Mouse (Mus musculus): ENCODE results near the gene Gm48551. TPM values are rescaled to one million over a fixed set of nuclear protein-coding genes. Genes with fewer than 3 reads are reported as not detected.

Gene Gm48551
- polyA plus RNA-seq, 1 experiment from 2014 or later = 2.6 TPM

DNA sequence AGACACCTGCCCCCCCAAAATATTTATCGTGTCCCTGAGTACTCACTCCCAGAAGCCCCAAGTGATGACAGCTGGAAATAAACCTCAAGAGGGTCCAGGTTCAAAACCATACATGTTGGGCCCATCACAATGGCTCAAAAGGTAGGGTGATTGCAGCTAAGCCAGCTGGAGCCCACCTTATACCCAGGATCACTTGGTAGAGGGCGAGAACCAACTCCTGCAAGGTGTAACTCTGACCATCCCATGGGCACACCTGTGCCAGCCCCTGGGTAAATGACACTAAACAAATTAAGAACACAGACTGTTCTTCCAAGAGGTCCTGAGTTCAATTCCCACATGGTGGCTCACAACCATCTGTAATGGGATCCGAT is 5.1 kb upstream of the Gm48551 start:
- WGBS = 60% methylated on average over 3 of the region's 3 CpGs
- Histone ChIP-seq H3K4me3 (peak overlapping the region; percentile 92), H3K9me3 (no peaks in the 10 kb centered on the region), H3K36me3 (replicated peaks) (peaks cover 24% of the 10 kb centered on the region), H3K4me1 (peaks cover 30% of the 10 kb centered on the region), H3K27me3 (ENCODE audit: poor library complexity, severe bottlenecking) (no peaks in the 10 kb centered on the region), H3K27ac (peak overlapping the region; percentile 98)
- no peak for DNase-seq (ENCODE audit: extremely low spot score, low spot score)

DNA sequence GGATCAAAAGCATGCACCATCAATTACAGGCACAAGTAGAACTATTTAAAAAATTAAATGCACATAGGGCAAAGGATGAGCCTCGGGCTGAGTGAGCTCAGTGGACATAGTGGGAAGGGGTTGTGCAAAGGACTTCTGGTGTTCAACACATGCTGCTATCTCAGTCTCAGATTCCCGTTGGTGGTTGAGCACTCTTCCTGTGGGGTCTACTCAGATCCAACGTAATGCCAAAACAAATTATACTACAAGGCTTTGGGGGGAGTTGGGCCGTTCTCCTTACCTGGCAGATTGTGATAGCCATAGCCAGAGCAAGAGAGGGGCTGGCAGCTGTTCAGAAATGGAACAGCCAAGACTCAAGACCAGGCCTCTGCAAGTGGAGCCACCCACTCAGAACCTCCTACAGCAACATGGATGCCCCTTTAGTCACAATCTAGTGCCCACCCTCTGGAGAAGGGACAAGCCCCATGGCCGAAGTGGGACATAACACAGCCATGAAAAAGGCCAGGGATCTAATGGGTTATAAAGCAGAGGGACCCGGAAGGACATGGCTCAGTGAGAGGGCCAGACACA is 4.4 kb upstream of the Gm48551 start:
- WGBS = 93% methylated on average over 6 of the region's 6 CpGs
- Histone ChIP-seq H3K27me3 (ENCODE audit: poor library complexity, severe bottlenecking) (no peaks in the 10 kb centered on the region), H3K36me3 (replicated peaks) (peaks cover 17% of the 10 kb centered on the region), H3K4me3 (peak overlapping the region; percentile 92; the same call in 1 of the 2 replicates), H3K4me1 (peaks cover 34% of the 10 kb centered on the region), H3K9me3 (no peaks in the 10 kb centered on the region), H3K27ac (peak overlapping the region; percentile 98)
- no peak for DNase-seq (ENCODE audit: extremely low spot score, low spot score)

GRCm38 (mm10) chr10:81382039-81382438 is 2.2 kb upstream of the Gm48551 start:
- Histone ChIP-seq H3K4me3 (no peak overlapping the region), H3K36me3 (replicated peaks) (peaks cover 16% of the 10 kb centered on the region)
- WGBS = 87% methylated on average over 5 of the region's 5 CpGs

DNA sequence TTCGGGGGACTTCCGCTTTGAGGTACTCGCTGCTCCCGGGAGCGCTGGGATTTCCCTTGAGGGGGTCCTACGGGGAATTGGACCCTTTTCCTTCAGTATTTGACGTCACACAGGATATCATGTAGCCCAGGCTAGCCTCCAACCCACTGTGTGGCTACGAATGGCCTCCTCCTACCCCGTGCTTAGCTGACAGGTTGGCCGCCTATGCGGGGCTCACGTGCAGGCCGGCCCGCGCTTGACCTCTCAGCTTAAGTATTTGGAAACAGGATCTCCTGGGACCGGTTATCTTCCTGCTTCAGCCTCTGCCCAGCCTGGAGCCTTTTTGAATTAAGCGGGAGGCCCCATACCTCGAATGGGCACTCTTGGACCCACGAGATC is 328 bp downstream of the Gm48551 start:
- no peak for DNase-seq (ENCODE audit: extremely low spot score, low spot score)
- Histone ChIP-seq H3K27ac (peak overlapping the region; percentile 88), H3K27me3 (ENCODE audit: poor library complexity, severe bottlenecking) (no peaks in the 10 kb centered on the region), H3K9me3 (no peaks in the 10 kb centered on the region), H3K4me1 (peaks cover 23% of the 10 kb centered on the region), H3K36me3 (replicated peaks) (peaks cover 40% of the 10 kb centered on the region), H3K4me3 (peak overlapping the region; percentile 87)
- WGBS = under 1% methylated on average over 19 of the region's 19 CpGs

More at GRCm38 (mm10) chr10:81382039-81382438, 2.2 kb upstream of the Gm48551 start:
- no peak for DNase-seq (ENCODE audit: extremely low spot score, low spot score)
- peaks cover 29% of the 10 kb centered on the region for H3K4me1 ChIP-seq
- H3K9me3 ChIP-seq = no peaks in the 10 kb centered on the region
- H3K27ac ChIP-seq = no peak overlapping the region
- H3K27me3 ChIP-seq (ENCODE audit: poor library complexity, severe bottlenecking) = no peaks in the 10 kb centered on the region

- H3K9me3 ChIP-seq = no peaks in the 10 kb centered on the region
- H3K4me3 ChIP-seq = peak overlapping the region; percentile 87
- H3K4me1 ChIP-seq = peaks cover 29% of the 10 kb centered on the region
Observed at GRCm38 (mm10) chr10:81385603-81386306, 1.5 kb downstream of the Gm48551 start.

DNA sequence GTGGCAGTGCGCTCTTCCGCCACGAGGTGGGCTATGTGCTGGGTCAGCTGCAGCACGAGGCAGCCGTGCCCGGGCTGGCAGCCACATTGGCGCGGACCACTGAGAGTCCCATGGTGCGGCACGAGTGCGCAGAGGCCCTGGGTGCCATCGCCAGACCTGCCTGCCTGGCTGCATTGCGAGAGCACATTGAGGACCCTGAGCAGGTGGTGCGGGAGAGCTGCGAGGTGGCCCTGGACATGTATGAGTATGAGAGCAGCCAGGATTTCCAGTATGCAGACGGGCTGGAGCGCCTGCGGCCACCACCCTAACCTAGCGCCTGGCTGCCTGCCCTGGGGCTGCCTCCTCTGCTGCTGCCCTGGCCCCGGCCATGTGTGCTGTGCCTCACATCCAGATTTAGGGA is 3.5 kb downstream of the Gm48551 start:
- 95% methylated on average over 20 of the region's 20 CpGs for WGBS
- Histone ChIP-seq H3K4me1 (peaks cover 34% of the 10 kb centered on the region), H3K27ac (no peak overlapping the region), H3K36me3 (replicated peaks) (peaks cover 48% of the 10 kb centered on the region), H3K9me3 (no peaks in the 10 kb centered on the region), H3K4me3 (0 out of 2 replicates have a peak overlapping the region, but pooled peaks have one; percentile 13), H3K27me3 (ENCODE audit: poor library complexity, severe bottlenecking) (0 out of 2 replicates have a peak, but pooled peaks cover 3% of the 10 kb centered on the region)
- no peak for DNase-seq (ENCODE audit: extremely low spot score, low spot score)

More at GRCm38 (mm10) chr10:81385603-81386306, 1.5 kb downstream of the Gm48551 start:
- H3K27me3 ChIP-seq (ENCODE audit: poor library complexity, severe bottlenecking) = no peaks in the 10 kb centered on the region
- no peak overlapping the region for H3K27ac ChIP-seq
- no peak for DNase-seq (ENCODE audit: extremely low spot score, low spot score)
- H3K36me3 ChIP-seq (replicated peaks) = peaks cover 44% of the 10 kb centered on the region
- 89% methylated on average over 22 of the region's 22 CpGs for WGBS

DNA sequence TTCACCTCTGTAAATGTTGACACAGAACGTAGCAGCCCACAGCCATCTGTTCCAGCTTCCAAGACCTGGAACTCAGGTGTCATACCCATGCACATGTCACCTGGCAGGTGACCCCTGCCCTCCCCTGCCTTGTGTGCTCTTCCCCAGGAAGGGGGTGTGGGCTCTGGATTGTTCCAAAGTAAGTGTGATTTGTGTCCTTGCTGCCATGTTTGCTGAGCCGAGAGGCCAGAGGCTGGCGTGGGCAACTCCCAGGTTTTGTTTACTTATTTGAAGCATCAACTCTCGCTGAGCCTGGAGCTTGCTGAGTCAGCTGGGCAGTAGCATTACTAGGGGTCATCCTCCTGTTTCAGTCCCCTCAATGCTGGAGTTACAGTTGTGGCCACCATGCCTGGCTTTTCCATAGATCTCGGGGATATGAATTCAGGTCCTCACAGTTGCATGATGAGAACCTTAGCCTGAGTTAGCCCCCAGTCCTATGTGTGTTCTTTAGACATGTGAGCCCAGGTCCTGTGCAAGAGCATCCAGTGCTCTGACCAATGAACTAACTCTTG is 4.3 kb downstream of the Gm48551 start, which contains the start of gene Gm48552:
Gm48552 (plus strand) TSS at position 501 of the 551 bp plus-strand sequence.
- H3K36me3 ChIP-seq (replicated peaks) = peaks cover 48% of the 10 kb centered on the region
- H3K27ac ChIP-seq = 0 out of 2 replicates have a peak within 1 kb of the TSS, but pooled peaks have one; percentile 21

DNA sequence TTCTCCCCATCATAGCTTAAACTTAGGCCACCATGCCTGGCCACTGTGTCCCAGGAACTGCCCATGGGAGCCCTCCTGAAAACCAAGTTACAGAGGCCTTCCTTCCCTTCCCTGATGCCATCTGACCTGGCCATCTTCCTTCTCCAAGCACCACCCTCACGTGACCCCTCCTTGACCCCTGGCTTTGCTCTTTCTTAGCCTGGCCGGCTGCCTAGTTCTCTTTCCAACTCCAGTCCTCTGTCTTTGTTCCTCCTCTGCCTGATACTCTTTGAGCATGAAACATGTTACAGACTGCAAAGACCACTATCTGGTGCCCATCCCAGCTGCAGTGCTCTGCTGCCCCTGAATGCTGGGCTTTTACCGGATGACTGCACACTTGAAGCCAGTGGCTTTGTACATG is 5.1 kb downstream of the Gm48551 start:
- peaks cover 48% of the 10 kb centered on the region for H3K36me3 ChIP-seq (replicated peaks)
- no peak overlapping the region for H3K4me3 ChIP-seq
- no peak for DNase-seq (ENCODE audit: extremely low spot score, low spot score)
- H3K9me3 ChIP-seq = no peaks in the 10 kb centered on the region
- H3K27ac ChIP-seq = 0 out of 2 replicates have a peak overlapping the region, but pooled peaks have one; percentile 21
- H3K4me1 ChIP-seq = peaks cover 48% of the 10 kb centered on the region
- 65% methylated on average over 3 of the region's 3 CpGs for WGBS
- 0 out of 2 replicates have a peak, but pooled peaks cover 12% of the 10 kb centered on the region for H3K27me3 ChIP-seq (ENCODE audit: poor library complexity, severe bottlenecking)

More for the DNA sequence above, 4.3 kb downstream of the Gm48551 start, which contains the start of gene Gm48552:
- peaks cover 42% of the 10 kb centered on the region for H3K4me1 ChIP-seq
- H3K27me3 ChIP-seq (ENCODE audit: poor library complexity, severe bottlenecking) = 0 out of 2 replicates have a peak, but pooled peaks cover 6% of the 10 kb centered on the region
- WGBS = 91% methylated on average over 5 of the region's 5 CpGs
- DNase-seq (ENCODE audit: extremely low spot score, low spot score) = no peak
- H3K9me3 ChIP-seq = no peaks in the 10 kb centered on the region
- 0 out of 2 replicates have a peak within 1 kb of the TSS, but pooled peaks have one; percentile 13 for H3K4me3 ChIP-seq

GRCm38 (mm10) chr10:81389801-81390677 is 5.8 kb downstream of the Gm48551 start:
- H3K27ac ChIP-seq = 0 out of 2 replicates have a peak overlapping the region, but pooled peaks have one; percentile 21
- peaks cover 44% of the 10 kb centered on the region for H3K4me1 ChIP-seq
- WGBS = 59% methylated on average over 23 of the region's 23 CpGs
- H3K9me3 ChIP-seq = no peaks in the 10 kb centered on the region
- peak; percentile 72 for DNase-seq (ENCODE audit: extremely low spot score, low spot score)
- H3K36me3 ChIP-seq (replicated peaks) = peaks cover 48% of the 10 kb centered on the region
- H3K4me3 ChIP-seq = no peak overlapping the region
- H3K27me3 ChIP-seq (ENCODE audit: poor library complexity, severe bottlenecking) = 0 out of 2 replicates have a peak, but pooled peaks cover 13% of the 10 kb centered on the region

DNA sequence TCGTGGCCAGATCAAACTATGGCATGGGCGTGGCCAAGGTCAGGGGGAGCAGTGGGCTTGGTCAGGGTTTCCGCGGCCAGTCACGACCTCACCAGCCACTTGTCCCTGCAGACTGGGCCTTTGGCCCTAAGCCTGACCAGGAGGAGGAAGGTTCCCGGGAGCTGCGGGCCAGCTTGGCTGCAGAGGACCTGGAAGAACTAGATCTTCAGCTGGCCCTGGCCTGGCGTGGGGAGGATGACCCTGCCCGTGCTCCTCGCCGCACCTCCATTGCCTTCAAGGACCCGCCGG is 6.4 kb downstream of the Gm48551 start:
- no peak overlapping the region for H3K27ac ChIP-seq
- no peak overlapping the region for H3K4me3 ChIP-seq
- no peaks in the 10 kb centered on the region for H3K9me3 ChIP-seq
- peaks cover 47% of the 10 kb centered on the region for H3K36me3 ChIP-seq (replicated peaks)
- H3K27me3 ChIP-seq (ENCODE audit: poor library complexity, severe bottlenecking) = 0 out of 2 replicates have a peak, but pooled peaks cover 13% of the 10 kb centered on the region
- 91% methylated on average over 13 of the region's 13 CpGs for WGBS
- DNase-seq (ENCODE audit: extremely low spot score, low spot score) = no peak
- H3K4me1 ChIP-seq = peaks cover 41% of the 10 kb centered on the region

DNA sequence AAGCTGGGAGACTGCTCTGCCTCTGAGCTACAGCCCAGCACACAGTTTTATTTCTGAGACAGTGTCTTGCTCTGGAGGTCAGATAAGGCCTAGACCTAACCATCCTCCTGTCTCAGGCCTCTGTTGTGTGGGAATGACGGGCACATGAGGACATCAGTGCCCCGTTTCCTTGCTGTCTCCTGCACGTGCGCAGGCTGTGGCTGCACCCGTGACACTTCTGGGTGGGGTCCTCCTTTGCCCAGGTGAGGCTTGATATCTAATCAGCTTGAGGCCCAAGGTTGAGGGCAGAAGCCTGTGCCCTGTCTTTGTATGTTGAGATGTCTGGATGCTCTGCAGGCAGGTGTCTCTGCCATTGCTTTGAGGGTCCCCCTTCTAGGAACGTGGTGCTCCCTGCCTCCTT is 8.0 kb downstream of the Gm48551 start:
- Histone ChIP-seq H3K27me3 (ENCODE audit: poor library complexity, severe bottlenecking) (peaks cover 21% of the 10 kb centered on the region), H3K4me1 (peaks cover 46% of the 10 kb centered on the region), H3K9me3 (no peaks in the 10 kb centered on the region), H3K27ac (no peak overlapping the region), H3K36me3 (replicated peaks) (peaks cover 30% of the 10 kb centered on the region), H3K4me3 (0 out of 2 replicates have a peak overlapping the region, but pooled peaks have one; percentile 37)
- DNase-seq (ENCODE audit: extremely low spot score, low spot score) = no peak
- 92% methylated on average over 6 of the region's 6 CpGs for WGBS

DNA sequence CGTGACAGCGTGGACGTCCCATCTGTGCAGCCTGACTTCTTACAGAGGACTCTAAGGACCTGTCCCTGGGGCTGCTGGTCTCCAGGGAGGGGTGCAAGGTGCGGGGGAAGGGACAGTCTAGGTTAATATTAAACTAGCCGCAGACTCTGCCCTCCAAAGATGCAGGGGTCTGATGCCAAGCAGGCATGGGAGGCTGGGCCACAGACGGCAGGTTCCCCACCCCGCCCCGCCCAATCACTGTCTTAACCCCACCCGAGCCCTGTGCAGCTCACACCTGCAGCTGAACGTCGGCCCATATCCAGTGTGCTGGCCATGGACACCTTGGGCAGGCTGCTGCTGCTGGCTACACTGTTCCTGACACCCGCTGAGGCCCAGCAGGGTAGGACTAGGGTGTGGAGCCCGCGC is 8.5 kb downstream of the Gm48551 start, which contains the start of gene Smim24:
Smim24 (plus strand) TSS at position 271 of the 405 bp plus-strand sequence.
- 71% methylated on average over 14 of the region's 14 CpGs for WGBS
- no peaks in the 10 kb centered on the region for H3K9me3 ChIP-seq
- H3K4me3 ChIP-seq = peak within 1 kb of the TSS; percentile 37
- peak within 1 kb of the TSS; percentile 72 for H3K27ac ChIP-seq
- peaks cover 25% of the 10 kb centered on the region for H3K36me3 ChIP-seq (replicated peaks)
- DNase-seq (ENCODE audit: extremely low spot score, low spot score) = no peak
- peaks cover 26% of the 10 kb centered on the region for H3K27me3 ChIP-seq (ENCODE audit: poor library complexity, severe bottlenecking)
- H3K4me1 ChIP-seq = peaks cover 48% of the 10 kb centered on the region

All from forebrain, embryonic 10.5 days (tissue).